Mouse (Mus musculus) WW6 (cell line): ENCODE measurements around the gene Hic1.

ENCODE experiments used
- DNase-seq: peaks from one replicate; pipeline ENCODE4 v3.0.0-alpha.2; 2013; ENCODE audit warnings: low read depth, low spot score

Hic1 gene

DNA sequence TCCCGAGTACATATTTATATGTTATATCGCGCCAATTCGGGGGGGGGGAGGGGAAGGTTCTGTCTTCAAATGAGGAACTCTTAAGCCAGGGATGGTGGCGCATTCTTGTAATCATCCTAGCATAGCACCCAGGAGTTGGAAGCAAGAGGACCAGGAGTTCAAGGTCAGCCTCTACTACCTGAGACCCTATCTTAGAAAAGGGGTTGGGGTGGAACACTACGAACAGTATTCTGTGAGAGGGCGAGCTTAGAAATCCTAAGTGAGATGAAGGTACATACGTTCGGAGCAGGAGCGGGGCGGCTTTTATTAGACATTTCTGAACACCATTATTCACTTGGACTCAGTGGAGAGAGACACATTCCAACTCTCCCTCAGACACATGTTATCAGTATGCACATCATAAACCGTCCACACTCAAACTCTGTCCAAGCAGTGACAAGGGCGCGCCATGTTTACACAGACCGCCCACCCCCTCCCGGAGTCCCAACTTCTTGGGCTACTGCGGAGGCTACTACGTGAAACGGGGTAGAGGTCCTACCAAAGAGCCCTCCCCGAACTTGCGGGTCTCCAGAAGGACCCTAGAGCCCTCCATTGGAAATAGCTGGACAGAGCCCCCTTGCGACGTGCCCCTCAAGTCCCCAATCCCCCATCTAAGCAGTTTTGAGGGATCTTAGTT lies at the start of gene Hic1:
Hic1 (minus strand) TSS at position 115 of the 676 bp plus-strand sequence.
- DNase-seq: no peak

DNA sequence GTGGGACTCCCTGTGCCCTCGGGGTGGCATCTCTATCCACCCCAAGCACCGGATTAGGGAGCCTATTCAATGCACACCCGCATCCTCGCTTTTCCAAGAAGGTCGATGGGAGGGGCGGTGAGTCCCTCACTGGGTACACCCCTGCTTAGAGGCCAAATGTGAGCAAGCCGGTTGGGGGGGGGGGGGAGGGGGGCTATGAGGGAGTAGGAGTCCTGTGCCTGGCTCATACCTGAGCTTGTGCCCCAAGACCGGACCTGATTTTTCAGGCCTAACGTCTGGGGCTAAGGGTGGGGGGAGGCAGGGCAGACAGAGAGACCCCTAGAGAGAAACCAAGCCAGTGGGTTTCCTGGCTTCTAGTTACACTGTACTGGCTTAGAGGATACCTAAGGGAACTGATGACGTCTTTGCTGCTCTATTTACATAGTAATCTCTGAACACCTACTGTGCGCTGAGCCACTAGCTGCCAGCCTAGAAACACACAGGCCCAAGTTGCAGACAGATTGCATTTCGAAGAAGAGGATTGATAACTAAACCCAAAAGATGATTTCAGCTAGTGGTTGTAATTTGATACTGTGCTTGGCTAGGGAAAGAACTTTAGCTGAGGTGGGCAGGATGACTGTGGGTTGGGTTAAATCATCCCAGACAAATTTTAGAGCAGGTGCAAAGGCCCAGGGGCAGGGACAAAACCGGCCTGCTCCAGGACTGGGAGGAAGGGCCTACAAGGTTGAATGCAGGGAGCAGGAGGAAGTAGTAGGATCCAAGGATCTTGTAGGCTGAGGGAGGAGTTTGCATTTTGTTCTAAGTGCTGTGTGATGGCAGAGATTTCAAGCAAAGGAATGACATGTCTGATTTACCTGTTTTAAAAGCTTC lies 45.0 kb upstream of the Hic1 start:
- DNase-seq: no peak

DNA sequence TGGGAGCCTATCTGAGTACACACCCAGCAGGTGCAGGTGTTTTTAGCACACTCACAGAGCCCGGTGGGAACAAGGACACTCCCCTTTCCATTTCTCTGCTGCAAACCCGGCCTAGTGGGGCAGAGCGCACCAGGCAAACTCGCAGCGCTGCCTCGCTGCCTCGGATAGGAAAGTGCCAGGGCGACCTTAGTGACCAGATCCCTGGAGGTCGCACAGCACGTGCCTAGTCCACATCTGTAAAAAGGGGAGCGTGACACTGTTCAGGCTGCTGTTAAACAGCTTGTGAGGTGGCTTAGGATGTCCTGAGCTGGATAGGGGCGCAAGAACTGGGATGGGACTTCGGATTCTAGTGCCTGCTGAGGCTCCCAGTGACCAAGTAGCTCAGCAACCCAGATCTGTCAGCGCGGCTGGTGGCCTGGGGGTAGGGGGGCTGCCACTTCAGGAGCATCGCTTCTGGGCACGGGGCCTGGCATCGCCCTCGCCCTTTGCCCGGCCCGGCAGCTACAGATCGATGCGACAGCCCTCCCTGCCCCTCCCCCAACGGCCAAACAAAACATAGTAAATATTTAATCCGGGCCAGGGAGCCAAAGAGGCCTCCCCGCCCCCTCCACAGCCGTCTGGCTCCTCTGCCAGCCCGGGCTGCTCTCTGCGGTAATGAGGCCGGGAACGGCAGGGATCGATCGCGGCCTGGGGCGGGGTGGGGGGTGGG lies 44.2 kb upstream of the Hic1 start:
- no peak for DNase-seq

DNA sequence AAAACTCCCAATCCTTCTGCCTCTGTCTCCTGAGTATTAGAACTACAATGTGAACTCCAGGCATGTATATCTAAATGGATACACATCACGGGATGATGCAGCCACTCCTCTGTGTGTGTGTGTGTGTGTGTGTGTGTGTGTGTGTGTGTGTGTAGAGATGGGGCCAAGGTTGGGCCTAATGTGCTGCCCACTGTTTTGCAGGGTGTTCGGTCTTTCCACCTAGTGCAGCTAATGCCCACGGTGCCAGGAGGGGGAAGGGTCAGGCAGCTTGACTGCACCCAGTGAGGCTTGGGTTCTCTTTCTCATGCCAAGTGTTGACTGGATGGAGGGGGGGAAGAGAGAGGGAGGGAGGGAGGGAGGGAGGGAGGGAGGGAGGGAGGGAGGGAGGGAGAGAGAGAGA lies 43.6 kb upstream of the Hic1 start:
- DNase-seq: no peak

GRCm38 (mm10) chr11:75212031-75212667 lies 42.8 kb upstream of the Hic1 start:
- no peak for DNase-seq

DNA sequence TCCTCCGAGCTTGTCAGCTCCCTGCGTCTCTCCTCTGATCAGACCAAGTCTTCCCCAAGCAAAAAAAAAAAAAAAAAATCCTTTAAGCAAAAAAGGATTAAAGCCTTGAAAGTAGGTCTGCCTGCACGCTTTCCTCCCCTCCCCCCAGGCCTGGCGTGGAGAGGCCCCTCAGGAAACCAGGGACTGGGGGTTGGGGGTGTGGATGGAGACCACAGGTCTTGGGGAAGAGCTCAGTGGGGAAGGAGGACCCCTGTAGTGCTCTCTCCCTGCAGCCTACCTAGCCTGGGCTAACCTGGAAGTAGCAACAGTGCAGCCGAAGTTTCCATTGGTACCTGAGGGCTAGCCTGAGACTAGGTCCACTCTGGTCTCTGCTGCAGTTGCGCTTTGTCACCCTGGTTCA lies 41.4 kb upstream of the Hic1 start:
- DNase-seq: no peak

- DNase-seq: no peak
Measured at GRCm38 (mm10) chr11:75210093-75210492, 40.8 kb upstream of the Hic1 start.

DNA sequence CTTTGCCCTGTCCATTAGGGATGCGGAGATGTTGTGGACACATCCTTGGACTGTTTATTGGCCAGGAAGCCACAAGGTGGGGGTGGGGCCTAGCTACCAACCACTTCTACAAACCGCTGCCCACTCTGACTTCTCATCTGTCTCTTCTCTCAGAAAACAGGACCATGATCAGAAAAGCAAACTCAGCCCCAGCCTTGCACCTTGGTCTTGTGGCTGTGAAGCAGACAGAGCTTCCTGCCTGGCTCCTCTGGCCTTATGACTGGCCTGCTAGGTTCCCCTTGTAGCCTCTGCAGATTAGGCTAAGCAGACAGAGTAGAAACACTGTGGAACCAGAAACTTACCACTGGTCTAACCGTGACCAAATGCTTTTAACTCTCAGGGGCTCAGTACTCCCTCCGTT lies 40.0 kb upstream of the Hic1 start:
- DNase-seq: no peak

DNA sequence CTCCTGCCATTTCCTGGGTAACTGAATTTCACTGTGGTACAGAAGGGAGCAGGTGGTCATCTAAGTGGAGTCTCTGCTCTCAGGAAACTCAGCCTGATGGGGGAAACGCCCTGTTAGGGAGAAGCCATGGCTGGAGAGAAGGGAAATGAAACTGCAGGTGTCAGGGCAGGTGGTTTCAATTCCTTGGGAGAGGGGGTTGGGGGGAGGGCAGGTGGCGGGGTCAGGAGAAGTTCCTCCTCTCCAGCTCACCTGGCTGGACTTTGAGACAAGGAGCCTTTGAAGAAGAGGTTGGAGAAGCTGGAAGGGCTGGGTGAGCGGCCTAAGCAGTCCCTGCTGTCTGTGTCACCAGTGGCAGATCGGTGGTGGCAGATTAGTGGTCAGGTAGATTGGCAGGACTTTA lies 37.0 kb upstream of the Hic1 start:
- no peak for DNase-seq

DNA sequence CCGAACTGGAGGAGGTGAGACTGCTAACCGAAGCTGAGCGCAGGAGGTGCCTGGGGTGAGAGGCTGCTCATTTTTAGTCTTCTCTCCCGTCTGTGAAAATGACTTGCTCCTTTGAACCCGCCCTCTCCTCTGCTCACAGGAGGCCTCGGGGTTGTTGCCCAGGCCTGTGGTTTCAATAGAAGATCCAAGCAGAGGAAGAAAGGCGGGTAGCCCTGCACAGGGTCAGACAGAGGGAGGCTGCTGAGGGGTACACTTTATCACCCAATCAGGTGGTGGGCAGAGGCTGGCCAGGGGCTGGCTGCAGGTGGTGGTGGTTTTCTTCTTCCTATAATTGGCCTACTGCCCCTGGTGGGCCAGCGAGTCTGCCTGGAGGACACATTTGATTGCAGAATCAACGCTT lies 35.2 kb upstream of the Hic1 start:
- DNase-seq: no peak

DNA sequence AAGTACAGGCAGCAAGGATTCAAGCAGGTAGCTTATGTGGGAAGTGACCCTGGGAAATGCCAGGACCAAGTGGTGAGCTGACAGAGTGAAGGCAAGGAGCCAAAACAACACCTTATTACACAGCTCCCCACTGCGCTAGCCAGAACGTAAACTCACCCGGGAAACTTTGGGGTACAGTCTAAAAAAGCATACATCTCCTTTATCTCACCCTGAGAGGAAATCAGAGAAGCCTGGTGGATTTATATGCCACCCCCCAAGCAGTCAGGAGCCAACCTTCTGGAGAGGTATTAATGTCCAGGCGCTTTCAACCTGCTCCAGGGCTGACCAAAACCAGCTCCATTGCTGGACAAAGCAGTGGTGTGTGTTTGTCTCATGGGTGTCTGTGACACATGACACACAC lies 34.6 kb upstream of the Hic1 start:
- DNase-seq: no peak

DNA sequence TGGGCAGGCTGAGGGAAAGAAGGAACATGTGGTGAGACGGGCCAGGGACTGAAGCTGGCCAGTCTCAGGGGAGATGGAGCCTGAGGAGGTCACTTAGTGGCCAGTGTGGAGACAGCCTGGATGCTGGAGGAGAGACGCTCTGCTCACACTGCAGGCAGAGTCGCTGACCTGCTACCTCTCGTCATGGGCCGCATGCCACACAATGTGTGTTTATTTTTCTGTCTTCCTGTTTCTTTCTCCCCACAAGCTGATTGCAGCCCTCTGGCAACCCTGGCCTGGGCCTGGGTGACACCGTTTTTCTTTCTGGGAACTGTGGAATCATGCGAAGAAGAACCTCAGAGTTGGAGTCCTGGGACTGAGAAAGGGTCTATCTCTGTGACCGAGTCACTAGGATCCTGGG lies 32.4 kb upstream of the Hic1 start:
- no peak for DNase-seq

DNA sequence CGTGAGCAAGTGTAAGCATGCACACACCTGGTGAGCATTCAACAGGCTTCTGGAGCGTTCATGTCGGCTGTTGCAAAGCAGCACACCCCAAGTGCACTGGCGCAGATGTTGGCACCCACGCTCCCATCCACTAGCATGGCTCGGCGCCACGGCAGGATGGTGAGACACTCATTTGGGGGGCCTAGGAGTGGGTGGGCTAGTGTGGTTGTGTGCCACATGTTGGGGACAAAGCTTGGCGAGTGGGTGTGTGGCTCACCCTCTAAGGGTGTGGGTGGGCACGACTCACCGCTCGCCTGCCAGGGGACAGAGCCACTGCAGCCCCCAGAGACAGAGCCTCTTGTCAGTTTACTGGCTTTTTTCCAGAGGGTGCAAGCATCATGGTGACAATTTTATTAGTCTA lies 31.6 kb upstream of the Hic1 start:
- no peak for DNase-seq

- DNase-seq: no peak
Measured at GRCm38 (mm10) chr11:75199951-75200350, 30.6 kb upstream of the Hic1 start.

GRCm38 (mm10) chr11:75198792-75199191 lies 29.5 kb upstream of the Hic1 start:
- DNase-seq: no peak

DNA sequence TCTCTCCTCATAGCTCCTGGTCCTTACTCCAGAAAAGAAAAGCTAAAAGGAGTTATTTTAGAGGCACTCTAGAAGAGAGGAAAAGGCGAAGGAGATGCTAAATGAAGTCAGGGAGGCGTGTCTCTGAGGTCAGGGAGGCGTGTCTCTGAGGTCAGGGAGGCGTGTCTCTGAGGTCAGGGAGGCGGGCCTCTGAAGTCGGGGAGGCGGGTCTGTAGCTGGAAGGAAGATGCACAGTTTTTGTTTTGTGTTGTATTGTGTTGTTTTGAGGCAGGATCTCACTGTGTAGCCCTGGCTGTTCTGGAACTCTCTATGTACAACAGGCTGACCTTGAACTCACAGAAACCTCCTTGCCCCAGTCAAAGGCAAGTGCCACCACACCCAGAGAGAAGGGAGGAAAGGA lies 28.6 kb upstream of the Hic1 start:
- DNase-seq: no peak

DNA sequence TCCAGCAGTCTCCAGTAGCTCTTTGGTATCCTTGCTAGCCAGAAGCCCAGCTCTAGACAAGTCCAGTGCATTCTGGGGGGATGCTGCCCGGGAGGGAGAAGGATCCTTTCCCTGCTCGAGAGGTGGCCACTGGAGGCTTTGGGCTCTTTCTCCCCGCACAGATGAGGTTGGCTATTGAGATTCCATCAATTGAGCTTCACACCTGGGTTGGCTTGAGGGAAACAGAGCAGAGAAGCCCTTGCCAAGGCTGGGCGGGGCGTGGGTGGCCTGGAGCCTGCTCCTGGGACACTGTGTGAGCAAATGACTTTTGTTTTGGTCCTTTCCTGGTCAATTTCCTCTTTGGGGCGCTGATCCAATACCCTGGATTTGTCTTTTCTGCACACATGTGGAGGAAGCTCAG lies 26.8 kb upstream of the Hic1 start:
- DNase-seq: no peak

GRCm38 (mm10) chr11:75194850-75195461 lies 25.6 kb upstream of the Hic1 start:
- peak; percentile 97 for DNase-seq

DNA sequence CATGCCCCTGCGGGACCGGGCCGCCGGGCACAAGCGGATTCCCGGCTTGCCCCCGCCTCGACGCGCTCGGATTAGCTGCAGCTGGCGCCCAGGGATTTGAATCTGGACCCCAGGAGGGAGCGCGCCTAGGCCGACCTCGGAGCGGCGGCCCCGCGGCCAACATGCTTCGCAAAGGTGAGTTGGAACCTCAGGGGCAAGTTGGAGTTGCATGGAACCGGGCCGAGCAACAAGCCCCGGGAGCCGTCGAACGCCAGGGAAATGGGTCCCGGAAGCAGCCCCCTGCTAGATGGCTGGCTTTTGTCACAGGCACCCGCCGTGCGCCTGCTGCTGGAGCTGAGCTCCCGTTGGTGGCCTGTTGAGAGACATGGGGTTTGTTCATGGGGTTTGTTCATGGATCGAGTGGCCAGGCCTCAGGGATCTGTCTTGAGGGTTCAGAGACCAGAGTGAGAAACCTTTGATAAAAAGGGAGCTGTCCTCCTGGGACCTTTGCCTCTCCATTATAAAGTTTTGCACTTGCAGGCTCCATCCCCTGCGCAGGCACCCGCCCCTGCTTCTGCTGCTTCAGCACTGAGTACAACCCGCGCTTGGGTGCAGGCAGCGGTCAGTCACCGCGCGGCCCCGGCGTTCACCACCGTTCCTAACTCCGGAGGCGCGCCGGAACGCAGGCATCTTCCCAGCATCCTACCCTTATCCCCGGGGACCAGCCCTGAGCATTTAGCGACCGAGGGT lies 25.0 kb upstream of the Hic1 start:
- no peak for DNase-seq

GRCm38 (mm10) chr11:75193256-75194071 lies 24.1 kb upstream of the Hic1 start, which contains the start of gene Rtn4rl1:
Gene Rtn4rl1, plus strand, starts transcription at chr11:75193783.
- no peak for DNase-seq
